Mouse (Mus musculus): Measurements from ENCODE around the gene Casp14. TPM values are rescaled to one million over a fixed set of nuclear protein-coding genes. Genes with fewer than 3 reads are reported as not detected.
A peak's percentile ranks its signal among the peaks of the same experiment; 100 is the strongest.

The Casp14 gene
- total and polyA plus RNA-seq, 2 experiments from 2014 or later: 0.44 TPM; not detected in 1

- Histone ChIP-seq H3K9me3 (ENCODE audit: low read length) (no peaks in the 10 kb centered on the region), H3K4me3 (ENCODE audit: low read depth, low read length) (peak overlapping the region; percentile 49), H3K27me3 (ENCODE audit: insufficient read depth, low read length) (no peaks in the 10 kb centered on the region), H3K4me1 (ENCODE audit: insufficient read depth, low read length) (no peaks in the 10 kb centered on the region; the same call in 1 of the 2 replicates), H3K9ac (replicated peaks; ENCODE audit: low read length, poor library complexity, severe bottlenecking) (peak overlapping the region; percentile 65), H3K27ac (ENCODE audit: low read depth, low read length) (peak overlapping the region; percentile 73), H3K36me3 (ENCODE audit: insufficient read depth, low read length) (no peaks in the 10 kb centered on the region), H3K4me2 (ENCODE audit: low read depth, low read length, poor library complexity, severe bottlenecking) (peak overlapping the region; percentile 67)
- DNase-seq (ENCODE audit: low spot score) (peak; percentile 75), ATAC-seq (ENCODE audit: low FRiP score) (peak; percentile 88)
- peak; percentile 12; the same call in 1 of the 2 replicates for TF ChIP-seq CTCF (IDR thresholded peaks at IDR 0.05)
- WGBS: 3% methylated on average over 27 of the region's 27 CpGs
These were observed 29.1 kb upstream of the Casp14 start for GRCm38 (mm10) chr10:78747035-78747721.

GRCm38 (mm10) chr10:78745453-78746232 lies 27.5 kb upstream of the Casp14 start:
- Histone ChIP-seq H3K36me3 (ENCODE audit: insufficient read depth, low read length) (no peaks in the 10 kb centered on the region), H3K4me1 (ENCODE audit: insufficient read depth, low read length) (no peaks in the 10 kb centered on the region; the same call in 1 of the 2 replicates), H3K27ac (ENCODE audit: low read depth, low read length) (no peak overlapping the region), H3K4me2 (ENCODE audit: low read depth, low read length, poor library complexity, severe bottlenecking) (no peak overlapping the region), H3K9me3 (ENCODE audit: low read length) (no peaks in the 10 kb centered on the region), H3K9ac (replicated peaks; ENCODE audit: low read length, poor library complexity, severe bottlenecking) (no peak overlapping the region), H3K4me3 (ENCODE audit: low read depth, low read length) (no peak overlapping the region), H3K27me3 (ENCODE audit: insufficient read depth, low read length) (no peaks in the 10 kb centered on the region)
- TF ChIP-seq CTCF (IDR thresholded peaks at IDR 0.05): peak; percentile 57
- 61% methylated on average over 4 of the region's 4 CpGs for WGBS
- DNase-seq (ENCODE audit: low spot score): no peak
- ATAC-seq (ENCODE audit: low FRiP score): no peak

GRCm38 (mm10) chr10:78743721-78744120 lies 25.6 kb upstream of the Casp14 start:
- H3K4me2 ChIP-seq (ENCODE audit: low read depth, low read length, poor library complexity, severe bottlenecking): no peak overlapping the region
- DNase-seq (ENCODE audit: low spot score) (no peak), ATAC-seq (ENCODE audit: low FRiP score) (no peak)
- no peak overlapping the region for H3K4me3 ChIP-seq (ENCODE audit: low read depth, low read length)
- H3K4me1 ChIP-seq (ENCODE audit: insufficient read depth, low read length): no peaks in the 10 kb centered on the region; the same call in 1 of the 2 replicates
- H3K9me3 ChIP-seq (ENCODE audit: low read length): no peaks in the 10 kb centered on the region
- H3K9ac ChIP-seq (replicated peaks; ENCODE audit: low read length, poor library complexity, severe bottlenecking): no peak overlapping the region
- no peaks in the 10 kb centered on the region for H3K36me3 ChIP-seq (ENCODE audit: insufficient read depth, low read length)
- H3K27ac ChIP-seq (ENCODE audit: low read depth, low read length): no peak overlapping the region
- H3K27me3 ChIP-seq (ENCODE audit: insufficient read depth, low read length): no peaks in the 10 kb centered on the region
- peak; percentile 33 for TF ChIP-seq CTCF (IDR thresholded peaks at IDR 0.05)

DNA sequence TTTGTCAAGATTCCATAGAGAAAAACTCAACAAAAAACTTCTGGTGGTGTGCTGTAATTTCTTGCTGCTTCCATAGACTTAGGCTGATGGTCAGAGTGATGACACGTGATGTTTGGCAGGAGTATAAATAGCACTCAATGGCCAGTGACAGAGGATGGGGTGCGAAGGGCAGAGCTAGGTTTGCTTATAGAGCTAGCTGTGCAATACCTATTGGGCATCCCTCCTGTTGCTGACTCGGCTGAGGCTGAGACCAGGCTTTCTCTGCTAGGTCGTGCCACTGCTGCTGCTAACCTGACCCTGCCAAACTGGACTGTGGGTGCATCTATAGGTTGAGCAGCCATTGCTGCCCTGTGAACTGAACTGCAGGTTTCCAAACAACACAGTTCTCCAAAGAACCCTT lies 21.7 kb upstream of the Casp14 start:
- 87% methylated on average over 4 of the region's 4 CpGs for whole genome bisulfite sequencing
- Histone ChIP-seq H3K4me2 (ENCODE audit: low read depth, low read length, poor library complexity, severe bottlenecking) (no peak overlapping the region), H3K27ac (ENCODE audit: low read depth, low read length) (no peak overlapping the region), H3K4me3 (ENCODE audit: low read depth, low read length) (no peak overlapping the region), H3K27me3 (ENCODE audit: insufficient read depth, low read length) (no peaks in the 10 kb centered on the region), H3K36me3 (ENCODE audit: insufficient read depth, low read length) (no peaks in the 10 kb centered on the region), H3K9ac (replicated peaks; ENCODE audit: low read length, poor library complexity, severe bottlenecking) (no peak overlapping the region), H3K9me3 (ENCODE audit: low read length) (no peaks in the 10 kb centered on the region), H3K4me1 (ENCODE audit: insufficient read depth, low read length) (no peaks in the 10 kb centered on the region)
- no peak for DNase-seq (ENCODE audit: low spot score)
- no peak for TF ChIP-seq CTCF (IDR thresholded peaks at IDR 0.05)
- ATAC-seq (ENCODE audit: low FRiP score): no peak

- no peak for DNase-seq (ENCODE audit: low spot score)
- Histone ChIP-seq H3K27me3 (ENCODE audit: insufficient read depth, low read length) (no peaks in the 10 kb centered on the region), H3K36me3 (ENCODE audit: insufficient read depth, low read length) (no peaks in the 10 kb centered on the region), H3K4me1 (ENCODE audit: insufficient read depth, low read length) (no peaks in the 10 kb centered on the region), H3K9ac (replicated peaks; ENCODE audit: low read length, poor library complexity, severe bottlenecking) (no peak overlapping the region), H3K4me3 (ENCODE audit: low read depth, low read length) (no peak overlapping the region), H3K27ac (ENCODE audit: low read depth, low read length) (no peak overlapping the region), H3K9me3 (ENCODE audit: low read length) (no peaks in the 10 kb centered on the region), H3K4me2 (ENCODE audit: low read depth, low read length, poor library complexity, severe bottlenecking) (no peak overlapping the region)
- no peak for TF ChIP-seq CTCF (IDR thresholded peaks at IDR 0.05)
- 88% methylated on average over 5 of the region's 5 CpGs for WGBS
- no peak for ATAC-seq (ENCODE audit: low FRiP score)
These were observed 9.8 kb upstream of the Casp14 start for GRCm38 (mm10) chr10:78727876-78728275.

DNA sequence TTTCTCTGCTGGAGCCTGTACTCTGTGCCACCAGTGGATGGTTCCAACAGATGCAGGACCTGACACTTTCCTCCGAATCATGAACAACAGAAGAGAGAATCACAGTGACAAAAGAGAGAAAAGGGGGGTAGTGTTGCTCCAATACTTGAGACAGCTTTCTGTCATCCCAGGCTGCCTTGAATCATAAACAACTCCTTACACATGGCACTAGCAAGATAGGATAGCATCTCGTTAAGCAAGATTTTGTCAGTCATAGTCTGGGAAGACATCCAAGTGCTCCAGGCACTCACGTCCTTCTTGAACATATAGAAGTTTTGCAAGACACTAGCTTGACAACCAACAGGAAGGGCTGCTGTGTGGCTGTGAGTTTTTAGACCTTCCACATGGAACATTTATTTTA lies 8.9 kb upstream of the Casp14 start:
- H3K4me1 ChIP-seq (ENCODE audit: insufficient read depth, low read length): no peaks in the 10 kb centered on the region
- DNase-seq (ENCODE audit: low spot score): no peak
- H3K4me3 ChIP-seq (ENCODE audit: low read depth, low read length): no peak overlapping the region
- 57% methylated on average over 3 of the region's 3 CpGs for WGBS
- no peaks in the 10 kb centered on the region for H3K27me3 ChIP-seq (ENCODE audit: insufficient read depth, low read length)
- ATAC-seq (ENCODE audit: low FRiP score): no peak
- H3K9me3 ChIP-seq (ENCODE audit: low read length): no peaks in the 10 kb centered on the region
- no peak overlapping the region for H3K9ac ChIP-seq (replicated peaks; ENCODE audit: low read length, poor library complexity, severe bottlenecking)
- no peaks in the 10 kb centered on the region for H3K36me3 ChIP-seq (ENCODE audit: insufficient read depth, low read length)
- no peak overlapping the region for H3K4me2 ChIP-seq (ENCODE audit: low read depth, low read length, poor library complexity, severe bottlenecking)
- TF ChIP-seq CTCF (IDR thresholded peaks at IDR 0.05): no peak
- no peak overlapping the region for H3K27ac ChIP-seq (ENCODE audit: low read depth, low read length)
